Mouse (Mus musculus) stomach, embryonic 16.5 days (tissue): ENCODE measurements at regions not wholly inside any gene's neighbourhood (a gene's known extent, or its start where the extent isn't known, plus 50 kb on each side); places are given as distances from the start of the nearest gene placed in this dataset.

ENCODE experiments used
- ATAC-seq: fragments of 200-750 bp; cut with Nextera tagmentation; 2 replicates; pipeline ENCODE4 v1.8.0; 2017; ENCODE audit warnings: moderate number of reproducible peaks, moderate TSS enrichment; ENCODE audit not compliant: insufficient read depth, low FRiP score
- H3K27ac ChIP-seq: fragments of 300-500 bp; sonication (generic); 2 replicates; pipeline ENCODE4 v1.5.1; 2014; ENCODE audit warnings: low read length
- H3K27me3 ChIP-seq: fragments of 300-500 bp; sonication (generic); 2 replicates; pipeline ENCODE4 v1.6.1; 2014; ENCODE audit warnings: low read length, control low read depth, mixed read lengths; ENCODE audit not compliant: control insufficient read depth, insufficient read depth
- H3K36me3 ChIP-seq: fragments of 300-500 bp; sonication (generic); 2 replicates; pipeline ENCODE4 v1.6.1; 2014; ENCODE audit warnings: low read length; ENCODE audit not compliant: control insufficient read depth, insufficient read depth
- H3K4me1 ChIP-seq: fragments of 300-500 bp; sonication (generic); 2 replicates; pipeline ENCODE4 v1.6.1; 2014; ENCODE audit warnings: low read length, control low read depth, mixed read lengths; ENCODE audit not compliant: control insufficient read depth, insufficient read depth
- H3K4me2 ChIP-seq: fragments of 300-500 bp; sonication (generic); 2 replicates; pipeline ENCODE4 v1.6.1; 2014; ENCODE audit warnings: low read depth, low read length, mixed read lengths
- H3K4me3 ChIP-seq: fragments of 300-500 bp; sonication (generic); replicated peaks from 2 replicates; pipeline ENCODE4 v1.5.1; 2014; ENCODE audit warnings: mild to moderate bottlenecking, low read length
- H3K9ac ChIP-seq: fragments of 300-500 bp; sonication (generic); 2 replicates; pipeline ENCODE4 v1.6.1; 2014; ENCODE audit warnings: low read length
- H3K9me3 ChIP-seq: fragments of 300-500 bp; sonication (generic); replicated peaks from 2 replicates; pipeline ENCODE4 v1.6.1; 2016; ENCODE audit warnings: low read length, control low read depth; ENCODE audit not compliant: control insufficient read depth
- WGBS: fragments of 180-500 bp; shearing (Covaris S2); extraction: QIAGEN DNeasy Blood & Tissue Kit; methylation state at CpG from one replicate; pipeline ENCODE4 v1.1.7; 2014; 5-methylcytosine and 5-hydroxymethylcytosine counted together

GRCm38 (mm10) chr3:144023058-144023457 lies 182.0 kb downstream of the Lmo4 start:
- Histone ChIP-seq H3K27me3 (no peaks in the 10 kb centered on the region), H3K27ac (no peak overlapping the region), H3K9ac (no peak overlapping the region), H3K4me2 (no peak overlapping the region), H3K9me3 (no peaks in the 10 kb centered on the region), H3K4me3 (no peak overlapping the region), H3K36me3 (no peaks in the 10 kb centered on the region), H3K4me1 (no peaks in the 10 kb centered on the region)
- no peak for ATAC-seq
- 79% methylated on average over 3 of the region's 3 CpGs for WGBS

GRCm38 (mm10) chr3:144021969-144022368 lies 183.1 kb downstream of the Lmo4 start:
- Histone ChIP-seq H3K4me1 (no peaks in the 10 kb centered on the region), H3K27ac (no peak overlapping the region), H3K4me2 (no peak overlapping the region), H3K4me3 (no peak overlapping the region), H3K27me3 (no peaks in the 10 kb centered on the region), H3K9ac (no peak overlapping the region), H3K9me3 (no peaks in the 10 kb centered on the region), H3K36me3 (no peaks in the 10 kb centered on the region)
- no peak for ATAC-seq
- 92% methylated on average over 5 of the region's 5 CpGs for WGBS

- H3K4me3 ChIP-seq = no peak overlapping the region
- no peaks in the 10 kb centered on the region for H3K27me3 ChIP-seq
- H3K27ac ChIP-seq = no peak overlapping the region
- 58% methylated on average over 8 of the region's 8 CpGs for WGBS
- H3K4me1 ChIP-seq = no peaks in the 10 kb centered on the region
- no peak overlapping the region for H3K9ac ChIP-seq
- ATAC-seq = no peak
- H3K4me2 ChIP-seq = no peak overlapping the region
- no peaks in the 10 kb centered on the region for H3K36me3 ChIP-seq
- H3K9me3 ChIP-seq = no peaks in the 10 kb centered on the region
These were observed 184.7 kb downstream of the Lmo4 start for GRCm38 (mm10) chr3:144020189-144020940.

- WGBS = 95% methylated on average over 2 of the region's 2 CpGs
- Histone ChIP-seq H3K4me3 (no peak overlapping the region), H3K9me3 (no peaks in the 10 kb centered on the region), H3K36me3 (no peaks in the 10 kb centered on the region), H3K4me2 (no peak overlapping the region), H3K27ac (no peak overlapping the region), H3K27me3 (no peaks in the 10 kb centered on the region), H3K9ac (no peak overlapping the region), H3K4me1 (no peaks in the 10 kb centered on the region)
- no peak for ATAC-seq
These were observed 185.7 kb downstream of the Lmo4 start for GRCm38 (mm10) chr3:144019293-144019692.

GRCm38 (mm10) chr3:144018559-144018958 lies 186.5 kb downstream of the Lmo4 start:
- Histone ChIP-seq H3K4me1 (no peaks in the 10 kb centered on the region), H3K27ac (no peak overlapping the region)
- 56% methylated on average over 4 of the region's 4 CpGs for WGBS

GRCm38 (mm10) chr3:144015236-144015635 lies 189.8 kb downstream of the Lmo4 start:
- no peak overlapping the region for H3K4me2 ChIP-seq
- 73% methylated on average over 3 of the region's 3 CpGs for WGBS
- no peak for ATAC-seq

More at GRCm38 (mm10) chr3:144018559-144018958, 186.5 kb downstream of the Lmo4 start:
- no peaks in the 10 kb centered on the region for H3K36me3 ChIP-seq
- no peaks in the 10 kb centered on the region for H3K27me3 ChIP-seq
- no peak overlapping the region for H3K4me3 ChIP-seq
- no peak for ATAC-seq
- no peak overlapping the region for H3K9ac ChIP-seq
- no peak overlapping the region for H3K4me2 ChIP-seq
- H3K9me3 ChIP-seq = no peaks in the 10 kb centered on the region

GRCm38 (mm10) chr3:144013481-144014125 lies 191.4 kb downstream of the Lmo4 start:
- no peak overlapping the region for H3K4me3 ChIP-seq
- WGBS = 56% methylated on average over 8 of the region's 8 CpGs
- no peak overlapping the region for H3K9ac ChIP-seq
- peaks cover 8% of the 10 kb centered on the region; the same call in 1 of the 2 replicates for H3K4me1 ChIP-seq
- H3K27me3 ChIP-seq = no peaks in the 10 kb centered on the region
- no peak overlapping the region for H3K4me2 ChIP-seq
- no peak overlapping the region for H3K27ac ChIP-seq
- no peaks in the 10 kb centered on the region for H3K36me3 ChIP-seq
- H3K9me3 ChIP-seq = no peaks in the 10 kb centered on the region
- no peak for ATAC-seq

More at GRCm38 (mm10) chr3:144015236-144015635, 189.8 kb downstream of the Lmo4 start:
- Histone ChIP-seq H3K4me1 (peaks cover 8% of the 10 kb centered on the region; the same call in 1 of the 2 replicates), H3K27me3 (no peaks in the 10 kb centered on the region), H3K9ac (no peak overlapping the region), H3K4me3 (no peak overlapping the region), H3K36me3 (no peaks in the 10 kb centered on the region), H3K27ac (no peak overlapping the region), H3K9me3 (no peaks in the 10 kb centered on the region)

GRCm38 (mm10) chr3:144012820-144013219 lies 192.2 kb downstream of the Lmo4 start:
- Histone ChIP-seq H3K4me2 (no peak overlapping the region), H3K27ac (no peak overlapping the region), H3K36me3 (no peaks in the 10 kb centered on the region), H3K4me3 (no peak overlapping the region), H3K9ac (no peak overlapping the region), H3K4me1 (peaks cover 8% of the 10 kb centered on the region; the same call in 1 of the 2 replicates), H3K27me3 (no peaks in the 10 kb centered on the region), H3K9me3 (no peaks in the 10 kb centered on the region)
- WGBS = 42% methylated on average over 6 of the region's 6 CpGs
- peak; percentile 53; the same call in 1 of the 2 replicates for ATAC-seq

- WGBS = 47% methylated on average over 3 of the region's 3 CpGs
- ATAC-seq = no peak
- Histone ChIP-seq H3K27ac (no peak overlapping the region), H3K9ac (no peak overlapping the region), H3K9me3 (no peaks in the 10 kb centered on the region), H3K4me2 (no peak overlapping the region), H3K4me1 (peaks cover 8% of the 10 kb centered on the region; the same call in 1 of the 2 replicates), H3K4me3 (no peak overlapping the region), H3K27me3 (no peaks in the 10 kb centered on the region), H3K36me3 (no peaks in the 10 kb centered on the region)
These were observed 192.8 kb downstream of the Lmo4 start for GRCm38 (mm10) chr3:144012173-144012572.
